Mouse (Mus musculus) hindbrain, embryonic 15.5 days (tissue): ENCODE data around the gene Ghrl. TPM values are rescaled to one million over a fixed set of nuclear protein-coding genes. Genes with fewer than 3 reads are reported as not detected.

Experiments
- ATAC-seq: fragments of 200-750 bp; cut with Nextera tagmentation; 2 replicates; pipeline ENCODE4 v1.8.0; 2017; ENCODE audit warnings: low read depth, moderate number of reproducible peaks, moderate TSS enrichment; ENCODE audit not compliant: low FRiP score
- H3K27ac ChIP-seq: fragments of 300-500 bp; sonication (generic); replicated peaks from 2 replicates; pipeline ENCODE4 v1.5.1; 2015; ENCODE audit warnings: mild to moderate bottlenecking, inconsistent platforms
- H3K27me3 ChIP-seq: fragments of 300-500 bp; sonication (generic); 2 replicates; pipeline ENCODE4 v1.6.1; 2015; ENCODE audit warnings: control low read depth, inconsistent platforms
- H3K36me3 ChIP-seq: fragments of 300-500 bp; sonication (generic); 2 replicates; pipeline ENCODE4 v1.6.1; 2015; ENCODE audit warnings: control low read depth, inconsistent platforms
- H3K4me1 ChIP-seq: fragments of 300-500 bp; sonication (generic); replicated peaks from 2 replicates; pipeline ENCODE4 v1.6.1; 2015; ENCODE audit warnings: control low read depth, inconsistent platforms
- H3K4me2 ChIP-seq: fragments of 300-500 bp; sonication (generic); 2 replicates; pipeline ENCODE4 v1.6.1; 2015; ENCODE audit warnings: moderate library complexity, mild to moderate bottlenecking, inconsistent platforms
- H3K4me3 ChIP-seq: fragments of 300-500 bp; sonication (generic); 2 replicates; pipeline ENCODE4 v1.5.1; 2015; ENCODE audit warnings: mild to moderate bottlenecking, inconsistent platforms
- H3K9ac ChIP-seq: fragments of 300-500 bp; sonication (generic); 2 replicates; pipeline ENCODE4 v1.6.1; 2015; ENCODE audit warnings: inconsistent platforms
- H3K9me3 ChIP-seq: fragments of 300-500 bp; sonication (generic); 2 replicates; pipeline ENCODE4 v1.6.1; 2016; ENCODE audit warnings: control low read depth, inconsistent platforms
- WGBS: fragments of 180-500 bp; shearing (Covaris S2); methylation state at CpG from one replicate; pipeline ENCODE4 v1.1.7; 2015; 5-methylcytosine and 5-hydroxymethylcytosine counted together
- polyA plus RNA-seq: library from polyadenylated mRNA; unstranded; fragments of >200 nt; fragmentation: Nextera tagmentation; extraction: Ambion mirVana; gene quantifications from 2 replicates; pipeline ENCODE4 v1.2.1, GENCODE M21; 2015

Ghrl gene
- polyA plus RNA-seq, 1 experiment from 2014 or later = 0.78 TPM

- 86% methylated on average over 4 of the region's 4 CpGs for WGBS
- Histone ChIP-seq H3K9me3 (no peaks in the 10 kb centered on the region), H3K36me3 (0 out of 2 replicates have a peak, but pooled peaks cover 4% of the 10 kb centered on the region), H3K4me2 (peak overlapping the region; percentile 100), H3K27ac (peak overlapping the region; percentile 90), H3K9ac (peak overlapping the region; percentile 49; the same call in 1 of the 2 replicates), H3K4me1 (peaks cover 38% of the 10 kb centered on the region), H3K4me3 (peak overlapping the region; percentile 85), H3K27me3 (no peaks in the 10 kb centered on the region)
- no peak for ATAC-seq
Observed at GRCm38 (mm10) chr6:113695766-113696355, 23.8 kb downstream of the Ghrl start.

- H3K9ac ChIP-seq = no peak overlapping the region
- H3K27me3 ChIP-seq = no peaks in the 10 kb centered on the region
- no peak overlapping the region for H3K4me2 ChIP-seq
- no peak for ATAC-seq
- 0 out of 2 replicates have a peak, but pooled peaks cover 4% of the 10 kb centered on the region for H3K36me3 ChIP-seq
- no peak overlapping the region for H3K4me3 ChIP-seq
- H3K27ac ChIP-seq = no peak overlapping the region
- peaks cover 40% of the 10 kb centered on the region for H3K4me1 ChIP-seq
- WGBS = 87% methylated on average over 1 of the region's 1 CpGs
- no peaks in the 10 kb centered on the region for H3K9me3 ChIP-seq
Observed at GRCm38 (mm10) chr6:113695203-113695602, 24.5 kb downstream of the Ghrl start.

GRCm38 (mm10) chr6:113693377-113693776 lies 26.3 kb downstream of the Ghrl start:
- H3K4me3 ChIP-seq = no peak overlapping the region
- no peak overlapping the region for H3K4me2 ChIP-seq
- H3K27ac ChIP-seq = no peak overlapping the region
- no peaks in the 10 kb centered on the region for H3K9me3 ChIP-seq
- 95% methylated on average over 5 of the region's 5 CpGs for WGBS
- ATAC-seq = no peak
- H3K4me1 ChIP-seq = peaks cover 22% of the 10 kb centered on the region
- no peaks in the 10 kb centered on the region for H3K27me3 ChIP-seq
- H3K9ac ChIP-seq = no peak overlapping the region
- no peaks in the 10 kb centered on the region for H3K36me3 ChIP-seq

GRCm38 (mm10) chr6:113692661-113693133 lies 27.0 kb downstream of the Ghrl start:
- Histone ChIP-seq H3K27ac (no peak overlapping the region), H3K4me3 (no peak overlapping the region), H3K4me2 (no peak overlapping the region), H3K4me1 (peaks cover 16% of the 10 kb centered on the region), H3K27me3 (no peaks in the 10 kb centered on the region), H3K9me3 (no peaks in the 10 kb centered on the region), H3K36me3 (no peaks in the 10 kb centered on the region), H3K9ac (no peak overlapping the region)
- WGBS = 87% methylated on average over 5 of the region's 5 CpGs
- ATAC-seq = no peak

- 0 out of 2 replicates have a peak overlapping the region, but pooled peaks have one; percentile 10 for H3K27ac ChIP-seq
- 0 out of 2 replicates have a peak overlapping the region, but pooled peaks have one; percentile 12 for H3K4me2 ChIP-seq
- no peak for ATAC-seq
- H3K9me3 ChIP-seq = no peaks in the 10 kb centered on the region
- H3K36me3 ChIP-seq = no peaks in the 10 kb centered on the region
- 85% methylated on average over 4 of the region's 4 CpGs for WGBS
- H3K9ac ChIP-seq = no peak overlapping the region
- H3K4me1 ChIP-seq = peaks cover 11% of the 10 kb centered on the region
- no peak overlapping the region for H3K4me3 ChIP-seq
- H3K27me3 ChIP-seq = no peaks in the 10 kb centered on the region
Observed at GRCm38 (mm10) chr6:113691084-113691462, 28.6 kb downstream of the Ghrl start.

- H3K27ac ChIP-seq = peak overlapping the region; percentile 10; the same call in 1 of the 2 replicates
- no peaks in the 10 kb centered on the region for H3K36me3 ChIP-seq
- no peak for ATAC-seq
- peaks cover 7% of the 10 kb centered on the region; the same call in 1 of the 2 replicates for H3K4me1 ChIP-seq
- H3K4me3 ChIP-seq = no peak overlapping the region
- peak overlapping the region; percentile 12; the same call in 1 of the 2 replicates for H3K4me2 ChIP-seq
- H3K9me3 ChIP-seq = no peaks in the 10 kb centered on the region
- H3K27me3 ChIP-seq = no peaks in the 10 kb centered on the region
- H3K9ac ChIP-seq = no peak overlapping the region
- WGBS = 11% methylated on average over 14 of the region's 14 CpGs
Observed at GRCm38 (mm10) chr6:113690400-113691083, 29.1 kb downstream of the Ghrl start.

GRCm38 (mm10) chr6:113690008-113690399 lies 29.7 kb downstream of the Ghrl start:
- Histone ChIP-seq H3K36me3 (no peaks in the 10 kb centered on the region), H3K27me3 (no peaks in the 10 kb centered on the region), H3K27ac (no peak overlapping the region), H3K4me1 (peaks cover 7% of the 10 kb centered on the region; the same call in 1 of the 2 replicates), H3K9me3 (no peaks in the 10 kb centered on the region), H3K9ac (no peak overlapping the region), H3K4me3 (no peak overlapping the region), H3K4me2 (no peak overlapping the region)
- ATAC-seq = no peak
- 28% methylated on average over 7 of the region's 7 CpGs for WGBS

GRCm38 (mm10) chr6:113686551-113687125 lies 33.0 kb downstream of the Ghrl start:
- Histone ChIP-seq H3K27me3 (no peaks in the 10 kb centered on the region), H3K4me3 (no peak overlapping the region), H3K4me2 (no peak overlapping the region), H3K27ac (no peak overlapping the region), H3K9me3 (no peaks in the 10 kb centered on the region), H3K4me1 (peaks cover 7% of the 10 kb centered on the region; the same call in 1 of the 2 replicates), H3K9ac (no peak overlapping the region), H3K36me3 (no peaks in the 10 kb centered on the region)
- no peak for ATAC-seq
- WGBS = 49% methylated on average over 8 of the region's 8 CpGs

GRCm38 (mm10) chr6:113683081-113683825 lies 36.4 kb downstream of the Ghrl start:
- WGBS = 86% methylated on average over 10 of the region's 10 CpGs
- no peak overlapping the region for H3K4me3 ChIP-seq
- ATAC-seq = no peak
- H3K36me3 ChIP-seq = no peaks in the 10 kb centered on the region
- no peak overlapping the region for H3K4me2 ChIP-seq
- no peak overlapping the region for H3K27ac ChIP-seq
- H3K4me1 ChIP-seq = no peaks in the 10 kb centered on the region
- no peaks in the 10 kb centered on the region for H3K9me3 ChIP-seq
- H3K9ac ChIP-seq = no peak overlapping the region
- H3K27me3 ChIP-seq = no peaks in the 10 kb centered on the region

- Histone ChIP-seq H3K27ac (no peak overlapping the region), H3K9me3 (no peaks in the 10 kb centered on the region), H3K4me2 (no peak overlapping the region), H3K27me3 (no peaks in the 10 kb centered on the region), H3K9ac (no peak overlapping the region), H3K4me1 (no peaks in the 10 kb centered on the region), H3K4me3 (no peak overlapping the region), H3K36me3 (no peaks in the 10 kb centered on the region)
- WGBS = 23% methylated on average over 4 of the region's 4 CpGs
- ATAC-seq = peak; percentile 56; the same call in 1 of the 2 replicates
Observed at GRCm38 (mm10) chr6:113681271-113681670, 38.4 kb downstream of the Ghrl start.

- Histone ChIP-seq H3K27ac (no peak overlapping the region), H3K4me3 (no peak overlapping the region), H3K9me3 (no peaks in the 10 kb centered on the region), H3K9ac (no peak overlapping the region), H3K36me3 (no peaks in the 10 kb centered on the region), H3K27me3 (no peaks in the 10 kb centered on the region), H3K4me1 (no peaks in the 10 kb centered on the region), H3K4me2 (no peak overlapping the region)
- ATAC-seq = no peak
- 85% methylated on average over 9 of the region's 9 CpGs for WGBS
Observed at GRCm38 (mm10) chr6:113679993-113680566, 39.6 kb downstream of the Ghrl start.
